Mouse (Mus musculus): ENCODE data around the gene Gpr25.

Gpr25 gene

DNA sequence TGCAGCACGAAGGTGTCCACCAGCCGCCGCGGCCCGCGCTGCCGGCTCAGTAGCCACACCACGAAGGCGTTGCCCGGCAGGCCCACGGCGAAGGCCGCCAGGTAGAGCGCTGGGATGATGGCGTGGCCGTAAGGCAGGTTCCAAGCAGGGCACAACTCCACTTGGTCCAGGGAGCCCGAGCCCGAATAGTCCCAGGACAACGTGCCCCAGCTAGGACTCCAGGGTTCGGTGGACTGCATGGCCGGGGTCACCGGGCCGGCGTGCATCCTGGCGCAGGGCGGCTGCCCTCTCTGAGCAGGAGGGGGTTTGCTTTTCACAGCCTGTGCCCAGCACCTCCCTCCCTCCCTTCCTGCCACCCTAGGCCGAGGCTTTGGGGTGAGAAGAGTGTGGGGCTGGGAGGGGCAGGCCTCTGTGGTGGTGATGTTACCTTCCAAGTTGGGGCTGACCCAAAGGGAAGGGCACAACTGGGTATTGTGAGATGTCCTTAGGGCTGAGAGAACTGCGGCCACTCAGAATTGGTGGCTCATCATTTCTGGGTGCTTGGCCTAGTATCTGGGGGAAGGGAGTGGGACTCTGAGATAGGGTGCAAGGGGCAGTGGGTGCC lies at the start of gene Gpr25:
Gene Gpr25, minus strand, starts transcription at position 239 of the 604 bp plus-strand sequence.
- DNase-seq, result peak; percentile 55

DNA sequence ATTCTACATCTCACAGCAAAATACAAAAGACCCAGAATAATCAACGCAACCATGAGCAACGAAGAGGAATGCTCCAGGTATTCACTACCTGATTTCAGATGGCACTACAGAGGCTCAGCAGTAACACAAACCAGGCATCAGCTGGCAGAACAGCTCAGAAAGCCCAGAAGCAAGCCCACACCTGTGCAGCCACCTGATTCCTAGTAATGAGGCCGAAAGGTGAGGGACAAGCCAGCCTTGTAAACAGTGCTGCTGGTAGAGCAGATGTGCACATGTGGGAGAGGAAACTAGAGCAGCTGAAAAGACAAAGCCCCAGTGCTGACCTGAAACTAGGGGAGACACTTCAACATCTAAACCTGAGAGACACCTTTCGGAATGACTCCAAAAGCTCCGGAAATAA lies 48.5 kb upstream of the Gpr25 start:
- no peak for DNase-seq

DNA sequence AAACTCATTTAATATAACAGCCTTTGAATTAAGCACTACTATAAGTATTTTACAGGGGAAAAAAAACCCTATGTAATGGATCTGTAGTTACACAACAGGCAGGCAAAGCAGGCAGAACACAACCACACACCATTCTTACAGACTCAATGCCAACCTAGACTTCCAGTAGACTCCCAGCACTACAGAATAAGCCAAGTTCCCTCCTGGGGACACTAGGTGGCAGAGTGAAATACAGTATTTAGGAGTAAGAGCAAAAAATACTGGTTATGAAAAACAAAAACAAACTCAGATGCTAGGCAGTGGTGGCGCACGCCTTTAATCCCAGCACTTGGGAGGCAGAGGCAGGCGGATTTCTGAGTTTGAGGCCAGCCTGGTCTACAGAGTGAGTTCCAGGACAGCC lies 45.8 kb upstream of the Gpr25 start:
- DNase-seq, result peak; percentile 68

DNA sequence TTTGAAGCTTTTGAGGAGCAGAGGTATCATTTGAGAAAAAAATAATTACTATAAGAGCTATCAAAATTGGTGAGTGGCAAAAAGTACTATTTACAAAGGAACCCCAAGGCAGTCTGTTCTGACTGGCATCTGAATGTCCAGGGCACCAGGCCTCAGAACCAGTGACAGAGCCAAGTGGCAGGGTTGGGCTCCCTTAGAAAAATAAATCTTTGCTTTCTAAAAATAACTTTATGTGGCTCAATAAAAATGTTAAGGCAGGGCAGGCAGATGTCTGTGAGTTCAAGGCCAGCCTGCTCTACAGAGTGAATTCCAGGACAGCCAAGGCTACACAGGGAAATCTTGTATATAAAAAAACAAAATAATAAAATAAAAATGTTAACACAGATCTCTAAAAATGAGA lies 33.3 kb upstream of the Gpr25 start:
- DNase-seq, result no peak

DNA sequence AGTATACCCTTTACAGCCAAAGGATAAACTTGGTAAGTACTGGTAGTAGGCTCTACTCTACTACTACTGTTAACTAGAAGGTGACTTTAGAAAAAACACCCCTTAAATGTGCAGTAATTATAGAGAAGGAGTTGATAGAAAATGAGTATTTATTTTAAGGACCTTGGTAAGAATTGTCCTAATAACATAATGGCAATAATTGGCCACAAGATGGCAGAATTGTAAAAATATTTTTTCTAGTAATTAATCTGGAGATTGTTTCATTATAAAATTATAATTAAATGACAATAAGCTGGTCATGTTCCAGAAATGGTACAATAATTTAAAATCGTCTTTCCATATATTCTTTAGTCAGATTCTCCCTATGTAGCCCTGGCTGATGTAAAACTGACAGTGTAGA lies 29.1 kb upstream of the Gpr25 start:
- DNase-seq, result peak; percentile 41

DNA sequence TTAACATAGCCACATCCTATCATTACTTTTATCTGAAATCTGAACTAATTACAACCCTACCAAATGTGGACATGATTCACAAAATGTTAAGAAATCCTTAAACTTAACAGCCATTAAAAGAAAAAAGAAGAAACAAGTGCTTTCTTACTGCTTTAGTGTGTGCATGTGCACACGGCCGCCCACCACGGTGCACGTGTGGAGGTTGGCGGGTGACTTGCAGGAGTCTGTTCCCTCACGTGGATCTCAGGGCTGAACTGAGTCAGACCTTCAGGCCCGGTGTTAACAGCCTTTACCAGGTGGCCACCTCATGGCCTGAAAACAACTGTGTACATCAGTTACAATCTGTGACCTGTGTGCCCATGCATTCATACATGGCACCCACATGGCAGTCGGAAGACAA lies 16.7 kb upstream of the Gpr25 start:
- no peak for DNase-seq

DNA sequence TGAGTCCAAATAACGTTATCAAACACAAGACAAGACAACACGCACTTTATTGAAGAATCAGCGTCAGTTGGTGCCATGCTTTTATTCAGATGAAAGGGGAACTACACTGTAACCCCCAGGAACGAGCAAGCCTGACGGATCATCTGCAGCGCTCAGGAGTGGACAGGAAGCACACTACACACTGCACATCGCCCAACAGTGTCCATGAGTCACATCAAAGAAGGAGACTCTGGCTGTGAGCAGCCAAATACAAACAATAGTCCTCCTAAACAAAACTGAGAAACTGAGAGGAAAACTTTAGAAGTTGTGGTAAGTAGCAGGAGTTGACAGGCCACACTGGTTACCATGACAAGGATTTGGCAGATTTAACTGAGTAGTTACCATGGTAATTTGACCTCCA lies 7.6 kb upstream of the Gpr25 start:
- DNase-seq, result no peak

DNA sequence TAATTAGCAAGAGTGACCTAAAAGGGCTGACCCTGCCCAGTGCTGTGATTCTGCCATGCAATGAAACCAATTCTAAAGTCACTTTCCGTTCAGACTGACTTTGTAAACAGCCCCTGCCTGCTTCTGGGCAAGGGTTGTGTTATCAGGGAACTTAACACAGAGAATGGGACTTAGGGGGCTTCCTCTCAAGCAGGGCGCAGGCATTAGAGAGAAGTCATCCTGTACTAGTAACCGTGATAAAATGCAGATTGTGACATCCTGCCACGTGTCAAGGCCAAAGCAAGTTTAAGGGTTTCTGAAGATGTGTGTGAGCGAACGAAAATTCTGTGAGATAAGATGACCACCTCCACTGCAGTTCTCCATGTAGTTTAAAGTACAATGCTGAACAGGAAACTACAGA lies 5.5 kb upstream of the Gpr25 start:
- DNase-seq, result no peak

DNA sequence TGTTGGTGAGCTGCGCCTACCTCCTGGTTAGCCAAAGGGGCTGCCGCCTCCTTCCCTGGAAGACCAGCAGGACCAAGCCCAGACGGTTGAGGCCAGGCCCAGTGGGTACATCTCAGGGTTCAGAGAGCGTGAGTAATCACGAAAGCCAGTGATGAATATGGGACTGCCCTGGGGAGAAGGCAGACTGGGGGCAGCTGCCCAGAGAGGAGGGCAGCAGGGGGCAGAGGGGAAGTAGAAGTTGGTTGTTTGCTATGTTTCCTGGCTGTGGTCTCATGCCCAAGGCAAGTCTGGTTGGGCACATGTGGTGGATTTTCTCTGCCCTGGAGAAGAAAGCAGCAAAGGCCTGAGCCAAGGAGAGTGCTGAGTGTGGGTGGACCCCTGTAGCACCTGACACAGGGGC lies 2.7 kb upstream of the Gpr25 start:
- DNase-seq, result no peak

DNA sequence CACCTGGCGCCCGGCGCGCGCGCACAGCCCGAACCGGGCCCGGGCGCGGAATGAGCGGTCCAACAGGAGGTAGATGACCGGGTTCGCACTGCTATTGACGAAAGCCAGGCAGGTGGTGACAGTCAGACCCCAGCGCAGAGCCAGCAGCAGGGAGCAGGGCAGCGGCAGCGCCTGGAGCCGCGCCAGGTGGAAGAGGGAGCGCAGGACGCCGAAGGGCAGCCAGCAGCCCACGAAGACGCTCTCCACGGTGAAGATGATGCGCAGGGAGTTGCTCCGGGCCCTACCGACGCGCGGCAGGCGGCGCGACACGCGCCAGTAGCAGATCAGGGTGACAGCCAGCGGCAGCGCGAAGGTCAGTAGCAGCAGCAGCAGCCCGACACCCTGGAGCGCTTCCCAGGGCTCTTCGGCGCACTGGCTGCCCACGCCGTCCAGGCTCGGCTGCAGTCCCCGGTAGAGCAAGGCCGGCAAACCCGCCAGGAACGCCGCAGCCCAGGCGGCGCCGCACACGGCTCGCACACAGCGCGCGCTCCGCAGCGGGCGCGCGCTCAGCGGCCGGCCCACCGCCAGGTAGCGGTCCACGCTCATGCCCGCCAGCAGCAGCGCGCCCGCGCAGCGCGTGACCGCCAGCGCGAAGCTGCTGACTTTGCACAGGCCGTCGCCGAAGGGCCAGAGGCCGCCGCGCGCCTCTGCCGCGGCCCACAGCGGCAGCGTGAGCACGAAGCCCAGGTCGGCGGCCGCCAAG lies 609 bp downstream of the Gpr25 start:
- DNase-seq, result peak; percentile 88

DNA sequence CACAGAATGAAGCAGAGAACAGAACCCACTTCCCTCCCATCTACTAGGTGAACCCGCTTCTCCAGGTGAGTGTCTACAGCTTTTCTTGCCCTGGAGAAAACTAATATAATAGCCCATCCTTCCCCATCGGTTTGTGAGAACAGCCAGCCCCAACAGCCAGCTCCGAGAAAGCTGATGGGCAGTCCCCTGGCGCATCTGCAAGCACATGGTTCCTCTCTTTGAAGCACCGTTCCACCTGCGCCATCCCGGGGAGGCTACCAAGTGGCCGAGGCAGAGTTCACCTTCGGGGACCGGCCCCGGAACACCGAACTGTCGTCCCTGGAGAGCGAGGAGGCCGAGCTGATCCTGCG lies 1.2 kb downstream of the Gpr25 start:
- DNase-seq, result no peak

DNA sequence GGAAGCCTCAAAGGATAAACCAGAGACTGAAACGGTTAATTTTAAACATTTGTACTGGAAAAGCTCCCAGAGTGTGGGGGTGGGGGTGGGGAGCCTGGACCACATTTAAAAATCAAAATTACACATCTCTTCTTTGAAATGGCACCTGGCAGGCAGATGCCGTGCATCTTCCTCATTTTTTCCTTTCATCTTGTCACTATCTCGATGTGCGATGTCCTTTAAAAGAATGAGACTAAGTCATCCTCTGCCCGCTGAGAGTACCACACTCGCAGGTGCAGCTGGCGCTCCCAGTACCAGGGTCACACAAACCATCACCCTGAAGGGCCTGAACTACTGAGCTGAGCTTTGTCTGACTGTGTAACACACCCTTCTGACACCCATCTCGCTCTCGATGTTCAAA lies 2.2 kb downstream of the Gpr25 start:
- no peak for DNase-seq

DNA sequence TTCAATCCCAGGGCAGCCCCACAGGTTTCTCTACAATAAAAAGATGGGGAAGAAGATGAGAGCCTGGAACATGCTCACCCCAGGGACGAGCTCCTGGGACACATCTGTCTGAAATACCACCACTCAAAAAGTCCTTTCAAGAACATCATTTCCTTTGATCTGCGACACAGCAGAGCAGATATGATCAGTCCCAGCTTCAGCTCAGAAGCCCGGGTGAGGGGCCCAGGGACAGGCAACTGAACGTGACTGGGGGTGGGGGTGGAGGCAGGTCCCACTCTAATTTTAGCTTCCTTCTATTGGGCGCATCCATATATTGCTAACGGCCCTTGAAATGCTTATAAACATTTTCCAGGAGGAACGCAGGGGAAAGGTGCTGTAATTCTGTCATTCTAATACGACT lies 5.0 kb downstream of the Gpr25 start:
- DNase-seq, result no peak

DNA sequence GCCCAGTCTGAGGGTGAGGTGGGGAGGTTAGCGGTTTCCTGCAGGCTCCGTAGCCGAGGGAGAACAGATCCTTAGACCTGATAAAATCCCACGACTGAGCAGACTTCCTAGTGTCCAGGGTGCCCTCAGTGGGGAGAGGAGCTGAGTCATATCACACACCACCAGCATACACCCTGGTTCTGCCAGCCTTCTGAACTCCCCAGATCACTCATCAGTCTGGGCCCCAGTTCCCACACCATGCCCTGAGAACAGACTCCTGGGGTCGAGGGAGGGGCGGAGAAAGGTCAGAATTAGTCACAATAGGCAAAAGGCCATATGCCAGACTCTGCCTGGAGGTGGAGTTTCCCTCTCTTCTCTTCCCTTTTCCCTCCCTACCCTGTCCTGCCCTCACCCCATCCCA lies 5.5 kb downstream of the Gpr25 start:
- no peak for DNase-seq

DNA sequence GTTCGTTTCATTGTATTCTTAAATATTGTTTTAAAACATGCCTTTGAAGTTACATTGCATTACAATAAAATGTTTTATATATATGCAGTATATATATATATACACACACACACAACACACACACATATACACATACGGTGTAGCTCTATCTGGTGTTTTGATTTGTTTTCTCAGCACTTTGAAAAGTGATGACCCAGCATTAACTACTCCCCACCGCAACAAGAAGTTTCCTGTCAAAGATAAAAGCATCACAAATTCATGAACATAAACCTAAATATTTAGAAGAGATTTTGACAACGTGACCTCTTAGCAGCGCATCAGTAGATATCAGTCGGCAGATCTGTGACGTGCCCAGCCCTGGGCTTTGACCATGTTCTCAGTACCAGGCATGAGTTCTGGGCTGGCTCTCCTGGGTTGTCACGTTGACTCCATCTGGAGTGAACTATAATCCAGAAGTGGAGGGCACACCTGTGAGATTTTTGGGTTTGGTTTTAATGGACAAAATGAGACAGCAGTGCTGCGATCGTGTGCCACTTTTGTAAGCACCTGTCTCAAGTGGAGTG lies 6.1 kb downstream of the Gpr25 start:
- DNase-seq, result no peak

DNA sequence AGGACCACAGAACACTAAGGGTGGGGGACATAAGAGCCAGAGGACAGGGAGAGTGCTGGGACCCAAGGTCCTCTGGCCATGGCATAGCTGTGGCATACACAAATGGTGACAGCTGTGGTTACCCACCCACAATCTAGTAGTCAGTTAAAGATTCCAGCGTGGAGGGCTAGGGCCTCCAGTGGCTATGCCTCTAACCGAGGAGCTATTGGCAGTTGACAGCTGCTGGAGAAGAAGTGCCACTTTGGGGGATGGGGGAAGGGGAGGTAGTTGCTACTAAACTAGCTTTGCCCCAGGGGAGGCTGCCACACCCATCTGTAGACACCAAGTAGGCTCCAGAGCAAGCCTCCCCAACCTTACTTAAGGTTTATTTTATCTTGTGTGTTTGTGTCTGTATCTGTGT lies 7.2 kb downstream of the Gpr25 start:
- DNase-seq, result no peak

DNA sequence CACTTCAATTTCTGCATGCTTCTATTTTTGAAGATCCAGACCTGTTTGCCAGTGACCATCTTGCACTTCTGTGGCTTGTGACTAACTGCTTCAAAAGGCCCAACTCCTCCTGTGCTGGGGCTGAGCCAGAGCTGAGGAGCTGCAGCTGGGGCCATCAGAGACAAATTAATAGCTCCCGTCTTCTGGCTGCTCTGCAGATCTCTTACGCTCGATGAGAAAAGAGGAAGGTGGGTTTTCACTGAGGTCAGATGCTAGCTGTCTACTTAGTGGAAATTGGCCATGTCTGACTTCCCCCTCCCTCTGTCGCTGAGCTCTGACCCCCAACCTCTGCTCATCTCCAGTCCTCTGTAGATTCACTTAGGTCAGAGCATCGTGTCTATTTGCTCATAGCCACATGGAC lies 11.0 kb downstream of the Gpr25 start:
- no peak for DNase-seq

DNA sequence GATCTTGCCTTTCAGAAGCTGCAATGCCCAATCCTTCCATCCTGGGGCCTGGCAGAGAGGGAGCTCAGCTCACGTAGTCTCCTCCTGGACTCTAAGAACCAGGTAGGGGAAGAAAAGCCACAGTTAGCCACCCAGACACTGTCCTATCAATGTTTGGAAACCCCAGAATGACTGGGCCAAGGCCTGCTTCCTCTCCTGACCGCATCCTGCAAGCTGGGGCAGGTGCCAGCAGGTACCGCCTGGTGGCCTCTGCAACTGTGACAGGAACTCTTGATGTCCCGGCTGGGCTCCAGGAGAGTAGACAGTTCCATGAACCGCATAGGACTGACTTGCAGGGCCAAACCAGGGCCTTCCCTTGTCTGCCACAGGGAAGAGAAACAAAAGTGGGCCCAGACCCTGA lies 13.3 kb downstream of the Gpr25 start:
- DNase-seq, result no peak

DNA sequence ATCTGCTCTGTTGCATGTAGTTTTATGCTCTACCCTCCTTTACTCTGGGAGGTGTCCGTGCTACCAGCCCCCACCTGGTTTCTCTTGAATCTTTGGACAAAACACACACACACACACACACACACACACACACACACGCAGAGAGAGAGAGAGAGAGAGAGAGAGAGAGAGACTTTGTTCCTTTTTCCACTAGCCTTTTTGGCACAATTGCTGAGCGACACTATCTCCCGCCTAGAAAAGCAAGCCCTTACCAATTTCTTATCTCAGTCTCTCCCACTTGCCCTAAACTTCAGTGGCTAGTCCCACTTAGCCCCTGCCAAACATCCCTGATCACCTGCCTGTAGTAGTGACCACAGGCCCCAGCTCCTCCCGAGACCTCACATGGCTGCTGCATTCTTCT lies 16.2 kb downstream of the Gpr25 start:
- DNase-seq, result no peak

DNA sequence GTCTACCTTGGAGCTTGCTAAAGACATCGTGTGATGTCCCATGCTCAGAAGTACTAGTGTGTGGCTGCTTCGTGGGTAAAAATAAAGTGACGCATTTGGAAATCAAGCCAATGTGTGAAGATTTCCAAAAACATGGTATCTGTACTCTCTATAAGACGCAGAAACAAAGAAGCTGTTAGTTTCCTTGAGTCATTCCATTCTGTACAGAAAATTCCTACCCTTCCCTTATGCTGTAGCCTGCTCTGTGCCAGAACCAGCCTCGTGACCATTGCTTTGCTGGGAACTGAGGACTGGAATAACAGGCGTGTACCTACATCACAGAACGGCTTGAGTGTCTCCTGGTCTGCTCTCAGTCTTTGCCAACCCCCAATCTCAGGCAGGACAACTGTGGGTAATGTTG lies 18.9 kb downstream of the Gpr25 start:
- no peak for DNase-seq

DNA sequence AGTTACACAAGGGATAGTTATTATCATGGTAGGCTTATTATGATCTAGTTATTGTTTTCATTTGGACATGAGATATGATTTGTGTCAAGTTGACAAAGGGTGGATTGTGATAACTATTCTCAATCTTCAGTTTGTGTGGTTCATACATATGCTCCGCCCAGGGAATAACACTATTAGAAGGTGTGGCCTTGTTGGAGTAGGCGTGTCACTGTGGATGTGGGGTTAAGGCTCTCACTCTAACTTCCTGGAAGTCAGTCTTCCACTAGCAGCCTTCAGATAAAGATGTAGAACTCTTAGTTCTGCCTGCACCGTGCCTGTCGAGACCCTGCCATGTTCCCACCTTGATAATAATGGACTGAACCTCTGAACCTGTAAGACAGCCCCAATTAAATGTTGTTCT lies 22.2 kb downstream of the Gpr25 start:
- no peak for DNase-seq

DNA sequence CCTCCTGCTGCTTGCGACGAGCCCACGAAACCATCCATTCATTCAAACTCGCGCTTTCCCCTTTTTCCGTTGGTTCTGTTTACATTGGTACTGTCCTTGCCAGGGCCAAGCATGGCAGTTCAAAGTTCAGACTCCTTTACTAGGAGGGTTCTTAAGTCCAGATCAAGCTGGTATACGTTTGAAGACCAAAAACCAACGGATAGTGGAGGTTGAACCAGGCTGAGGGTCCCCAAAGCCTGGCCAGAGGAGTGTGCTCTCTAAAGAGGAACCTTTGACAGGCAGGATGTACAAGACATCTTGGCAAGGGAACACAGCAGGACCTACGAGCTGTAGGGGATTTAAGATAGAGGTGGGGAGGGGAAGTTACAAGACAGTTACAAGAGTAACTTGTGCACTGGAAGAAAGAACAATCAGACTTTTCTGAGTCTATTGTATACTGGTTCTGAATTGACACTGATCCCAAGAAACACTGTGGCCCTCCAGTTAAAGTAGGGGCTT lies 26.0 kb downstream of the Gpr25 start:
- no peak for DNase-seq

DNA sequence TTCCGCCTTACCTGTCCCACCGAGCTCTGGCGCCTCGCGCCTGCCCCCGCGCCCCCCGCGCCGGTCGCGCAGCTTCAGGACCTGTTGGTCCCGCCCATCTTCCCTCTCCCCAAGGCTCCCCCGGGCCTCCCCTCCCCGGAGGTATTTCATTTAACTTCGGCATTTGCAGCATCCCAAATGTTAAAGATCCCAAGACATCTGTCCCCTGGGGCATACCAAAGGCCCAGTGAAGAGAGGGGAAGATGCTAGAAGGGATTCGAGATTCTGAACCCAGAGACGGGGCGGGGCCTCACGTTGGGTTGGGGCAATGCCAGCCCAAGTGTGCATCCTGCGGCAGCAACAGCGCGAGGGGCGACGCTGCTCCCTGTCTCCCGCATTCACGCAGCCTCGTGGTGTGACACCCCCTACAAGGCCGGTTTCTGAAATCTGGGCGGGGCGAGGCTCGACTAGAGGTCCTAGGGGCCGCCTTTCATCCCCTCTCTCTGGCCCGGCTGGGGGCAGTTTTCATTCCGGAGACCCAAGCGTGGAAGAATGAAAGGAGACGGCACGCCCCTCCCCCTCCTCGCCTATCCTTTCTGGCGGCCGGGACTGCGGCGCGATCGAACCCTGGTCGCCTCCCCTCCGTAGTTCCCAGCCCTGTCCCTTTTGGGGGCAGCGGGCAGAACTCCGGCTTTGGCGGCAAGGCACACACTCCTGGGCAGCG lies 26.6 kb downstream of the Gpr25 start, which contains the start of gene Inava:
Gene Inava, minus strand, starts transcription at position 373 of the 703 bp plus-strand sequence.
- peak; percentile 25 for DNase-seq

Measured in cerebellum, adult 9-10 months (tissue).